Mouse (Mus musculus) intestine, postnatal 0 days (tissue): ENCODE measurements around the gene Macf1. TPM values are rescaled to one million over a fixed set of nuclear protein-coding genes. Genes with fewer than 3 reads are reported as not detected.
A peak's percentile ranks its signal among the peaks of the same experiment; 100 is the strongest.

Source experiments
- ATAC-seq: fragments of 200-750 bp; cut with Nextera tagmentation; 2 replicates; pipeline ENCODE4 v1.8.0; 2017; ENCODE audit warnings: mild to moderate bottlenecking, moderate TSS enrichment, moderate library complexity
- H3K27ac ChIP-seq: fragments of 300-500 bp; sonication (generic); 2 replicates; pipeline ENCODE4 v1.5.1; 2014; ENCODE audit warnings: mild to moderate bottlenecking, low read depth, low read length, moderate library complexity
- H3K27me3 ChIP-seq: fragments of 300-500 bp; sonication (generic); replicated peaks from 2 replicates; pipeline ENCODE4 v1.6.1; 2014; ENCODE audit warnings: low read length, mixed read lengths; ENCODE audit not compliant: control insufficient read depth, insufficient read depth
- H3K36me3 ChIP-seq: fragments of 300-500 bp; sonication (generic); 2 replicates; pipeline ENCODE4 v1.6.1; 2014; ENCODE audit warnings: mild to moderate bottlenecking, moderate library complexity; ENCODE audit not compliant: control insufficient read depth, insufficient read depth
- H3K4me1 ChIP-seq: fragments of 300-500 bp; sonication (generic); replicated peaks from 2 replicates; pipeline ENCODE4 v1.6.1; 2014; ENCODE audit warnings: antibody characterized with exemption, low read length, mixed read lengths; ENCODE audit not compliant: control insufficient read depth, insufficient read depth
- H3K4me2 ChIP-seq: fragments of 300-500 bp; sonication (generic); replicated peaks from 2 replicates; pipeline ENCODE4 v1.6.1; 2014; ENCODE audit warnings: low read depth, mild to moderate bottlenecking, moderate library complexity
- H3K4me3 ChIP-seq: fragments of 300-500 bp; sonication (generic); 2 replicates; pipeline ENCODE4 v1.5.1; 2014; ENCODE audit warnings: low read depth, low read length
- H3K9ac ChIP-seq: fragments of 300-500 bp; sonication (generic); 2 replicates; pipeline ENCODE4 v1.6.1; 2014; ENCODE audit warnings: mild to moderate bottlenecking, low read depth, low read length
- H3K9me3 ChIP-seq: fragments of 300-500 bp; sonication (generic); 2 replicates; pipeline ENCODE4 v1.6.1; 2016; ENCODE audit warnings: mixed run types; ENCODE audit not compliant: control insufficient read depth
- CTCF ChIP-seq: sonication (generic); IDR thresholded peaks from 2 replicates; pipeline ENCODE4 v1.5.1; 2016; ENCODE audit warnings: low read depth, mild to moderate bottlenecking, control low read depth, antibody characterized with exemption, moderate library complexity
- WGBS: fragments of 180-500 bp; shearing (Covaris S2); extraction: QIAGEN DNeasy Blood & Tissue Kit; methylation state at CpG from one replicate; pipeline ENCODE4 v1.1.7; 2014; 5-methylcytosine and 5-hydroxymethylcytosine counted together
- polyA plus RNA-seq: library from polyadenylated mRNA; unstranded; fragments of >200 nt; fragmentation: Nextera tagmentation; extraction: Ambion mirVana; gene quantifications from 2 replicates; pipeline ENCODE4 v1.2.1, GENCODE M21; 2015

Gene Macf1
- polyA plus RNA-seq, 1 experiment from 2014 or later, result 17.3 TPM

DNA sequence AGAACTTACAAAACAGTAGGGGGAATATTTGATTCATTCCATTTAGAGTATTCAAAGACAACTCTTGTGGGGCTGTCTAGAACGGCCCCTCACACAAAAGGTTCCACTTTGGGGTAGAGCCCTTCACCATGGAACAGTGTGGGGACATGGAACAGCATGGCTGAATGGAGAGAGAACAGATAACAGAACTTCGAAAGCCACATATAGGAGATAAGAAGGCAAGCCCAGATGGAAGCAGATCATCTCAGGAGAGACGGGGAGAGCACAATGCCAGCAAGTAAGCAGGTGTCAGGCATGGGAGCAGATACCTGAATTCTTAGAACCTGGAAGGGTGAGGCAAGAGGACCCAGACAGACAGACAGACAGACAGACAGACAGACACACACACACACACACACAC lies 266.1 kb downstream of the Macf1 start:
- Histone ChIP-seq H3K4me3 (no peak overlapping the region), H3K9ac (no peak overlapping the region), H3K27ac (no peak overlapping the region), H3K9me3 (no peaks in the 10 kb centered on the region), H3K4me1 (0 out of 2 replicates have a peak, but pooled peaks cover 3% of the 10 kb centered on the region), H3K36me3 (no peaks in the 10 kb centered on the region), H3K27me3 (no peaks in the 10 kb centered on the region), H3K4me2 (no peak overlapping the region)
- WGBS, result 90% methylated on average over 3 of the region's 3 CpGs
- no peak for TF ChIP-seq CTCF
- ATAC-seq, result no peak

DNA sequence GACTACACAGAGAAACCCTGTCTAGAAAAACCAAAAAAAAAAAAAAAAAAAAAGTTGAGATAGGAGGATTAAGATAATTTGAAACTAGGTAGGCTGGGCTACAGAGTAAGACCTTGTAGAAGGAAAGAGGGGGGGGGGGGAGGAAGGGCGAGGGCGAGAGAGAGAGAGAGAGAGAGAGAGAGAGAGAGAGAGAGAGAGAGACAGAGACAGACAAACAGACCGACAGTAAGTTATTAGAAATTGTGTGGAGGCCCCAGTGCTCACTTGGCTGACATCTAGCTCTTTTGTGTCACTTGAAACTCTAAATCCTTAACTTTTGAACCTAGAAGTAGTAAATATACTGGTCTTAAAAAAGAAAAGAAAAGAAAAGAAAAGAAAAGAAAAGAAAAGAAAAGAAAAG lies 266.7 kb downstream of the Macf1 start:
- Histone ChIP-seq H3K27ac (no peak overlapping the region), H3K4me2 (no peak overlapping the region)
- 80% methylated on average over 1 of the region's 3 CpGs for WGBS

GRCm38 (mm10) chr4:123416829-123417228 lies 267.3 kb downstream of the Macf1 start:
- no peak for ATAC-seq
- Histone ChIP-seq H3K9me3 (no peaks in the 10 kb centered on the region), H3K4me1 (no peaks in the 10 kb centered on the region), H3K27ac (no peak overlapping the region), H3K4me2 (no peak overlapping the region), H3K4me3 (no peak overlapping the region), H3K36me3 (no peaks in the 10 kb centered on the region), H3K9ac (no peak overlapping the region), H3K27me3 (no peaks in the 10 kb centered on the region)
- no peak for TF ChIP-seq CTCF
- WGBS, result 88% methylated on average over 2 of the region's 2 CpGs

More for the DNA sequence above, 266.7 kb downstream of the Macf1 start:
- Histone ChIP-seq H3K9ac (no peak overlapping the region), H3K9me3 (no peaks in the 10 kb centered on the region), H3K4me1 (no peaks in the 10 kb centered on the region), H3K36me3 (no peaks in the 10 kb centered on the region), H3K4me3 (no peak overlapping the region), H3K27me3 (no peaks in the 10 kb centered on the region)
- no peak for ATAC-seq
- TF ChIP-seq CTCF, result no peak

DNA sequence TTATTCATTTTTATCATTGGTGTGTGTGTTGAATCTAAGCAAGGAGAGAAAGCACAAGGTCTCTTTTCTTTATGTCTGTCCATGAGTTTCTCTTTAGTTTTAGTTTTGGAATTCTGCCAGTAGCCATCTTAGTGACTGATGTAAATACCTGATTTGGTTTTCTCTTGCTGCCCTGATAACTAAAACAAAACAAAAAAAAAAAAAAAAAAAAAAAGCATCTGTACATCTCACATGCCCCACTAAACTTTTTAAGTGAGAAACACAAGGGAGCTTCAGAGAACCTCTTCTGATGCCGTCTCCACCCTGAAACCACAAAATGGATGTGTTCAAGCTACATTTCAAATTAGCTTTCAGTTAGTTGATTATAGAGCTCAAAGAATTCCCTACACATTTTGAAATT lies 268.6 kb downstream of the Macf1 start:
- TF ChIP-seq CTCF, result no peak
- H3K27me3 ChIP-seq, result no peaks in the 10 kb centered on the region
- H3K4me3 ChIP-seq, result no peak overlapping the region
- no peak for ATAC-seq
- H3K27ac ChIP-seq, result no peak overlapping the region
- no peaks in the 10 kb centered on the region for H3K4me1 ChIP-seq
- H3K9me3 ChIP-seq, result no peaks in the 10 kb centered on the region
- no peak overlapping the region for H3K4me2 ChIP-seq
- no peak overlapping the region for H3K9ac ChIP-seq
- WGBS, result 96% methylated on average over 1 of the region's 1 CpGs
- no peaks in the 10 kb centered on the region for H3K36me3 ChIP-seq

DNA sequence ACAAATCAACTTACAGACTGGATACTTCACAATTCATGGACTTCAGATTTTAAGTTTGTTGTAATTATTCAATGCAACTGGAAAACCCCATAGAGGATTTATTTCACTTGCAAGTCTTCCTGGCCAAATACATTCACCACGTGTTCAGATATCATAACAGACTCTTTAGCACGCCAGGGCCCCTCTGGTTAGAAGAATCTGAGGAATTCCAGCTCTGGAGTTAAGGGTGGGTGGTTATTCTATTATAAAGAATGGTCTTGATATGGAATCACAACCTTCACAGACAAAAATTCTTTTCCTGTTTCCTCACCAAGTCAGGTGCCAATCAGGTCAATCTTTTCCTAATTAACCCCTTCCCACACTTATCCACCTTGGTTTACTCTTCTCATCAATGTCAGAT lies 270.3 kb downstream of the Macf1 start:
- Histone ChIP-seq H3K27me3 (no peaks in the 10 kb centered on the region), H3K4me3 (no peak overlapping the region), H3K4me2 (no peak overlapping the region), H3K9me3 (no peaks in the 10 kb centered on the region), H3K9ac (no peak overlapping the region), H3K36me3 (no peaks in the 10 kb centered on the region), H3K4me1 (peaks cover 12% of the 10 kb centered on the region), H3K27ac (no peak overlapping the region)
- 24% methylated on average over 2 of the region's 2 CpGs for WGBS
- TF ChIP-seq CTCF, result no peak
- ATAC-seq, result no peak

- H3K27me3 ChIP-seq, result no peaks in the 10 kb centered on the region
- TF ChIP-seq CTCF, result no peak
- H3K4me3 ChIP-seq, result no peak overlapping the region
- no peak overlapping the region for H3K9ac ChIP-seq
- H3K4me1 ChIP-seq, result peaks cover 16% of the 10 kb centered on the region
- WGBS, result 36% methylated on average over 2 of the region's 2 CpGs
- no peak for ATAC-seq
- H3K36me3 ChIP-seq, result no peaks in the 10 kb centered on the region
- no peaks in the 10 kb centered on the region for H3K9me3 ChIP-seq
- no peak overlapping the region for H3K4me2 ChIP-seq
- H3K27ac ChIP-seq, result no peak overlapping the region; the same call in 1 of the 2 replicates
Measured at GRCm38 (mm10) chr4:123412981-123413380, 271.2 kb downstream of the Macf1 start.

GRCm38 (mm10) chr4:123412528-123412878 lies 271.7 kb downstream of the Macf1 start:
- no peaks in the 10 kb centered on the region for H3K27me3 ChIP-seq
- WGBS, result 11% methylated on average over 6 of the region's 6 CpGs
- H3K4me1 ChIP-seq, result peaks cover 18% of the 10 kb centered on the region
- H3K36me3 ChIP-seq, result no peaks in the 10 kb centered on the region
- H3K4me2 ChIP-seq, result peak overlapping the region; percentile 99
- ATAC-seq, result no peak
- H3K4me3 ChIP-seq, result peak overlapping the region; percentile 79
- peak overlapping the region; percentile 73; the same call in 1 of the 2 replicates for H3K9ac ChIP-seq
- TF ChIP-seq CTCF, result no peak
- H3K9me3 ChIP-seq, result no peaks in the 10 kb centered on the region
- H3K27ac ChIP-seq, result no peak overlapping the region
